Mouse (Mus musculus): ENCODE measurements at regions not wholly inside any gene's neighbourhood (a gene's known extent, or its start where the extent isn't known, plus 50 kb on each side); places are given as distances from the start of the nearest gene placed in this dataset.

- TF ChIP-seq CTCF (IDR thresholded peaks at IDR 0.05; ENCODE audit: extremely low read depth, insufficient read depth, low read length) (no peak), POLR2A (IDR thresholded peaks at IDR 0.05; ENCODE audit: extremely low read depth, insufficient read depth, low read length) (no peak)
Measured at GRCm38 (mm10) chr1:125084906-125085305, 350.6 kb downstream of the Actr3 start.
